Mouse (Mus musculus) E14TG2a.4 (cell line): Measurements from ENCODE around the gene Axin1.

Experiments used
- CTCF ChIP-seq: conservative IDR thresholded peaks from 2 replicates; pipeline ENCODE4 v1.5.1; 2014; ENCODE audit warnings: low read length
- NANOG ChIP-seq: IDR thresholded peaks from 2 replicates; pipeline ENCODE4 v1.6.1; 2014; ENCODE audit warnings: borderline replicate concordance, low read length, mixed read lengths
- POU5F1 ChIP-seq: IDR thresholded peaks from 2 replicates; pipeline ENCODE4 v1.6.1; 2014; ENCODE audit warnings: low read length, borderline replicate concordance

DNA sequence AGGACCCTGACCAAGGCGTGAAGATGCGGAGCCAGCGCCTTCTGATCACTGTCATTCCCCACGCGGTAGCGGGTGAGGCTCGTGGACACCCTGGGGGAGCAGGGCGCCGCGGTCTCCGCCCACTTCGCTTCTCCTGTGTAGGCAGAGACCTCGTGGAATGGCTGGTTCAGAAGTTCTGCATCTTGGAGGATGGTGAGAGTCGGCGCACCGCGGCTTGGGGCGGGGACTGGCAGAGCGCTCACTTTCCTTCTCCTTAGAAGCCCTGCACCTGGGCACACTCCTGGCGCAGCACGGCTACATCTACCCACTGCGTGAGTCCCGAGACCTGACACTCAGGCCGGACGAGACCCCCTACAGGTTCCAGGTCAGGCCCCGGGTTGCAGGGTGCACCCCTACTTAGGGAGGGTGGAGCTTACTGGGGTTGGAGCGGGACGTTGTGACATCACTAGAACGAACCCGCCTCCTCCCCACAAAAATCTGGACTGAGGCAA is 64.9 kb downstream of the Axin1 start:
- TF ChIP-seq CTCF: no peak
- TF ChIP-seq POU5F1: no peak
- TF ChIP-seq NANOG: no peak
